Mouse (Mus musculus) liver, embryonic 11.5 days (tissue): Measurements from ENCODE around the gene 1700017B05Rik. TPM values are rescaled to one million over a fixed set of nuclear protein-coding genes. Genes with fewer than 3 reads are reported as not detected.

ENCODE experiments used
- ATAC-seq: fragments of 200-750 bp; cut with Nextera tagmentation; replicated peaks from 2 replicates; pipeline ENCODE4 v1.8.0; 2017; ENCODE audit warnings: moderate number of reproducible peaks, mild to moderate bottlenecking, moderate TSS enrichment, moderate library complexity; ENCODE audit not compliant: low FRiP score
- DNase-seq: peaks from one replicate; pipeline ENCODE4 v3.0.0-alpha.2; 2017; ENCODE audit warnings: low spot score
- H3K27ac ChIP-seq: fragments of 300-500 bp; sonication (generic); 2 replicates; pipeline ENCODE4 v1.5.1; 2014; ENCODE audit warnings: mild to moderate bottlenecking, low read depth, low read length, control low read depth
- H3K27me3 ChIP-seq: fragments of 300-500 bp; sonication (generic); replicated peaks from 2 replicates; pipeline ENCODE4 v1.6.1; 2014; ENCODE audit warnings: low read length, mixed read lengths; ENCODE audit not compliant: control insufficient read depth, insufficient read depth
- H3K36me3 ChIP-seq: fragments of 300-500 bp; sonication (generic); 2 replicates; pipeline ENCODE4 v1.6.1; 2014; ENCODE audit warnings: mild to moderate bottlenecking, low read length, moderate library complexity, mixed read lengths; ENCODE audit not compliant: control insufficient read depth, insufficient read depth
- H3K4me1 ChIP-seq: fragments of 300-500 bp; sonication (generic); replicated peaks from 2 replicates; pipeline ENCODE4 v1.6.1; 2014; ENCODE audit warnings: low read length, mixed read lengths; ENCODE audit not compliant: control insufficient read depth, insufficient read depth
- H3K4me2 ChIP-seq: fragments of 300-500 bp; sonication (generic); 2 replicates; pipeline ENCODE4 v1.6.1; 2014; ENCODE audit warnings: mild to moderate bottlenecking, control low read depth, moderate library complexity
- H3K4me3 ChIP-seq: fragments of 300-500 bp; sonication (generic); 2 replicates; pipeline ENCODE4 v1.5.1; 2014; ENCODE audit warnings: low read depth, low read length, control low read depth
- H3K9ac ChIP-seq: fragments of 300-500 bp; sonication (generic); 2 replicates; pipeline ENCODE4 v1.6.1; 2014; ENCODE audit warnings: low read depth, low read length, control low read depth
- H3K9me3 ChIP-seq: fragments of 300-500 bp; sonication (generic); 2 replicates; pipeline ENCODE4 v1.6.1; 2016; ENCODE audit warnings: low read length, inconsistent platforms, mixed read lengths; ENCODE audit not compliant: control insufficient read depth
- WGBS: fragments of 180-500 bp; shearing (Covaris S2); extraction: QIAGEN DNeasy Blood & Tissue Kit; methylation state at CpG from one replicate; pipeline ENCODE4 v1.1.7; 2014; 5-methylcytosine and 5-hydroxymethylcytosine counted together
- polyA plus RNA-seq: library from polyadenylated mRNA; unstranded; fragments of >200 nt; fragmentation: Nextera tagmentation; extraction: Ambion mirVana; gene quantifications from 2 replicates; pipeline ENCODE4 v1.2.1, GENCODE M21; 2014

The 1700017B05Rik gene
- polyA plus RNA-seq, 1 experiment from 2014 or later, result 29.5 TPM

DNA sequence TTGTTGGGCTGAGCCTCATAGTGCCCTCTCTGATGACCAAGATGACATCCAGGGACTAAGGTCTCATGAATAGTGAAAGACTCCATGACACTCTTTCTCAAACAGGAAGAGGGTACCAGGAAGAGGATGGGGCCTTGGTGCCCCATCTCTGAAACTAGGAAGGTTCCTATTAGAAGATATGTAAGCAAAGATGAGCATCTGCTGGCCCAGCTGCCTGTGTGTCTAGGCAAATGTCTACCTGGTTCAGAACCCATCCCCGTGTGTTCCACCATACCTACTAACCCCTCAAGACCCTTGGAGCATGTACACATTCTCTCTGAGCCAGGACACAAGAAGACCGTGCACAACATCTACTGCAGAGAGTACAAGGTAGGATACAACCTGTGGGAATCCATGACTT lies 26.2 kb downstream of the 1700017B05Rik start, which contains the start of gene Trcg1:
Trcg1 (plus strand) TSS at position 301 of the 400 bp plus-strand sequence.
- Histone ChIP-seq H3K4me2 (no peak within 1 kb of the TSS), H3K9me3 (no peaks in the 10 kb centered on the region), H3K9ac (no peak within 1 kb of the TSS), H3K27me3 (no peaks in the 10 kb centered on the region), H3K4me3 (no peak within 1 kb of the TSS), H3K4me1 (peaks cover 14% of the 10 kb centered on the region), H3K27ac (no peak within 1 kb of the TSS), H3K36me3 (no peaks in the 10 kb centered on the region)
- no peak for DNase-seq
- ATAC-seq, result no peak
- WGBS, result 74% methylated on average over 2 of the region's 2 CpGs

GRCm38 (mm10) chr9:57233767-57234166 lies 28.6 kb downstream of the 1700017B05Rik start:
- Histone ChIP-seq H3K36me3 (no peaks in the 10 kb centered on the region), H3K9ac (no peak overlapping the region), H3K4me1 (peaks cover 14% of the 10 kb centered on the region), H3K9me3 (no peaks in the 10 kb centered on the region), H3K4me2 (no peak overlapping the region), H3K27ac (no peak overlapping the region), H3K4me3 (no peak overlapping the region), H3K27me3 (no peaks in the 10 kb centered on the region)
- ATAC-seq, result no peak
- 69% methylated on average over 3 of the region's 3 CpGs for WGBS
- no peak for DNase-seq

DNA sequence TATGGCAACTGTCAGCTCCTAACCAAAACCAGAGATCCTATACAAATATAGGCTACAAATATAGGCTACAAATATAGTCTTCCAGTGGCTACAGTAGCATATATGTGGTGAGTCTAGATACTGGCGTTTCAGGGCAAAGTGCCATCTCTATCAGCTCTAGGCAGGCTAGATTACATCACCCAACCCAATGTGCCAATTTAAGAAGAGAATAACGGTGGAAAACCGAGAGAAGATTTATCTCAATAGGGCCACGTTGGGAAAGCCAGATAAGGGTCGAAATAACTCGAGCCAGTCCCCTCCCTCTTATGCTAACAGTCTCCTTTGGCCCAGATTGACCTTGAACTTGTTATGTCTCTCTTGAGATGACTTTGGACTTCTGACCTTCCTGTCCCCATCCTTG lies 29.3 kb downstream of the 1700017B05Rik start:
- Histone ChIP-seq H3K27ac (no peak overlapping the region), H3K4me2 (no peak overlapping the region), H3K4me3 (no peak overlapping the region), H3K36me3 (no peaks in the 10 kb centered on the region), H3K4me1 (peaks cover 14% of the 10 kb centered on the region), H3K9ac (no peak overlapping the region), H3K9me3 (no peaks in the 10 kb centered on the region), H3K27me3 (no peaks in the 10 kb centered on the region)
- DNase-seq, result no peak
- 30% methylated on average over 6 of the region's 6 CpGs for WGBS
- peak; percentile 72 for ATAC-seq

GRCm38 (mm10) chr9:57232341-57232940 lies 30.0 kb downstream of the 1700017B05Rik start:
- H3K4me2 ChIP-seq, result no peak overlapping the region
- no peaks in the 10 kb centered on the region for H3K27me3 ChIP-seq
- H3K27ac ChIP-seq, result no peak overlapping the region
- no peak for DNase-seq
- no peaks in the 10 kb centered on the region for H3K9me3 ChIP-seq
- H3K9ac ChIP-seq, result no peak overlapping the region
- 83% methylated on average over 5 of the region's 5 CpGs for WGBS
- H3K36me3 ChIP-seq, result no peaks in the 10 kb centered on the region
- no peak for ATAC-seq
- peaks cover 14% of the 10 kb centered on the region for H3K4me1 ChIP-seq
- H3K4me3 ChIP-seq, result no peak overlapping the region

GRCm38 (mm10) chr9:57231536-57232255 lies 30.7 kb downstream of the 1700017B05Rik start:
- Histone ChIP-seq H3K9me3 (no peaks in the 10 kb centered on the region), H3K27me3 (no peaks in the 10 kb centered on the region), H3K36me3 (no peaks in the 10 kb centered on the region), H3K4me2 (no peak overlapping the region), H3K4me1 (peaks cover 14% of the 10 kb centered on the region), H3K9ac (no peak overlapping the region), H3K27ac (no peak overlapping the region), H3K4me3 (no peak overlapping the region)
- ATAC-seq (no peak), DNase-seq (no peak)
- 60% methylated on average over 8 of the region's 8 CpGs for WGBS

- H3K27me3 ChIP-seq, result no peaks in the 10 kb centered on the region
- no peak overlapping the region for H3K4me2 ChIP-seq
- WGBS, result 68% methylated on average over 9 of the region's 9 CpGs
- H3K36me3 ChIP-seq, result no peaks in the 10 kb centered on the region
- H3K9me3 ChIP-seq, result no peaks in the 10 kb centered on the region
- ATAC-seq, result no peak
- no peak for DNase-seq
- no peak overlapping the region for H3K4me3 ChIP-seq
- no peak overlapping the region for H3K27ac ChIP-seq
- H3K9ac ChIP-seq, result no peak overlapping the region
- peaks cover 21% of the 10 kb centered on the region for H3K4me1 ChIP-seq
Measured at GRCm38 (mm10) chr9:57230146-57230783, 32.1 kb downstream of the 1700017B05Rik start.

- Histone ChIP-seq H3K9ac (no peak overlapping the region), H3K4me3 (no peak overlapping the region), H3K36me3 (no peaks in the 10 kb centered on the region), H3K9me3 (no peaks in the 10 kb centered on the region), H3K4me1 (peaks cover 21% of the 10 kb centered on the region), H3K4me2 (no peak overlapping the region), H3K27me3 (no peaks in the 10 kb centered on the region), H3K27ac (no peak overlapping the region)
- DNase-seq, result no peak
- 78% methylated on average over 4 of the region's 4 CpGs for WGBS
- ATAC-seq, result no peak
Measured at GRCm38 (mm10) chr9:57229726-57230125, 32.7 kb downstream of the 1700017B05Rik start.

DNA sequence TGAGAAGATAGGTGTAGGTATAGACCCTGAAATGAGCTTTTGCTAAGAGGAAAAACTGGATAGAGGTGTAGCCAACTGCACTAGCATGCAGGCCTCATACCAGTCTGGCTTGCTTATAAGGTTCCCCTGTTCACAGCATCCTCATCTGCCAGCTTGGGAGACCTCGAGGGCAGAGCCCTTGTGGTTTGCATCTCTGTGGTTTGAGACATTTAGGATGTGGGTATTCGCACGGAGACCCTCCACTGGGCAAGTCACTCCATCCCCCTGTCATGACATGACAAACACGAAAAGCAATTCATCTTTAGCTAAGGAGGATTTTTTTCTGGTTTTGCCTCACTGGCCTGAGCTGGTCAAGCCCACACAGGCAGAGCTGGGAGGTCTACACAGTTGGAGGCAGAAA lies 34.2 kb downstream of the 1700017B05Rik start:
- H3K27me3 ChIP-seq, result no peaks in the 10 kb centered on the region
- no peak overlapping the region for H3K4me2 ChIP-seq
- no peak for DNase-seq
- no peaks in the 10 kb centered on the region for H3K9me3 ChIP-seq
- no peak for ATAC-seq
- H3K4me3 ChIP-seq, result no peak overlapping the region
- H3K27ac ChIP-seq, result no peak overlapping the region
- WGBS, result 44% methylated on average over 4 of the region's 4 CpGs
- H3K9ac ChIP-seq, result no peak overlapping the region
- peaks cover 13% of the 10 kb centered on the region for H3K4me1 ChIP-seq
- no peaks in the 10 kb centered on the region for H3K36me3 ChIP-seq
